In genomic region chr11:115283486-115283765, GRCm38 (mm10) we compare ENCODE assay signal across 14 mouse cellular contexts. TPM values are rescaled to one million over a fixed set of nuclear protein-coding genes. Genes with fewer than 3 reads are reported as not detected.
"Had no signal": no experiment of that assay in that cellular context is flagged by ENCODE, and none has a peak within 500 bp of the region (broad histone marks: within the 10 kb centered on the region; RNA-seq: fewer than 3 reads in every experiment).

No protein-coding gene starts in this region.

- DNase-seq: kidney, postnatal 14 days; left cerebral cortex, postnatal 4 days; lung, adult 2 months; lung, postnatal 36 days; right cerebral cortex, postnatal 25 days; thymus, postnatal 4 days had no signal

- H3K4me3 ChIP-seq: limb, embryonic 13.5 days; liver, embryonic 15.5 days; midbrain, embryonic 13.5 days had no signal

- H3K27me3 ChIP-seq: limb, embryonic 13.5 days; liver, embryonic 15.5 days; midbrain, embryonic 13.5 days had no signal

- H3K9me3 ChIP-seq: limb, embryonic 13.5 days; liver, embryonic 15.5 days; midbrain, embryonic 13.5 days had no signal

- H3K4me1 ChIP-seq: limb, embryonic 13.5 days had no signal

- H3K9ac ChIP-seq: limb, embryonic 13.5 days; liver, embryonic 15.5 days; midbrain, embryonic 13.5 days had no signal

- H3K4me2 ChIP-seq: limb, embryonic 13.5 days; liver, embryonic 11.5 days; liver, embryonic 15.5 days; midbrain, embryonic 13.5 days had no signal

- ATAC-seq: lung, postnatal 0 days; midbrain, embryonic 13.5 days had no signal

- H3K27ac ChIP-seq: limb, embryonic 13.5 days; liver, embryonic 15.5 days; midbrain, embryonic 13.5 days had no signal

- H3K36me3 ChIP-seq: limb, embryonic 13.5 days; midbrain, embryonic 13.5 days had no signal

RNA-seq across cellular contexts. Expression of gene Grin2c, which starts 16.4 kb away (rescaled TPM):
- total RNA-seq: megakaryocyte progenitor cell, adult 5-6 weeks had no signal
- polyA plus RNA-seq: stomach, embryonic 16.5 days had no signal

RNA-seq across cellular contexts. Expression of gene Otop2, which starts 23.5 kb away (rescaled TPM):
- total RNA-seq: left cerebral cortex, postnatal 4 days; megakaryocyte progenitor cell, adult 5-6 weeks had no signal
- polyA plus RNA-seq: limb, embryonic 13.5 days; liver, embryonic 11.5 days; liver, embryonic 15.5 days; lung, postnatal 0 days; midbrain, embryonic 13.5 days had no signal

RNA-seq across cellular contexts. Expression of gene Ush1g, which starts 38.4 kb away (rescaled TPM):
- total RNA-seq: megakaryocyte progenitor cell, adult 5-6 weeks; midbrain, postnatal 0 days had no signal
- polyA plus RNA-seq: limb, embryonic 13.5 days; lung, postnatal 0 days had no signal
